Mouse (Mus musculus) skeletal muscle tissue, adult 2 months (tissue): Measurements from ENCODE around the gene Hrh1.
A peak's percentile ranks its signal among the peaks of the same experiment; 100 is the strongest.

Source experiments
- DNase-seq: peaks from one replicate; pipeline ENCODE4 v3.0.0-alpha.2; 2012; ENCODE audit warnings: low read depth, low spot score

Hrh1 gene

DNA sequence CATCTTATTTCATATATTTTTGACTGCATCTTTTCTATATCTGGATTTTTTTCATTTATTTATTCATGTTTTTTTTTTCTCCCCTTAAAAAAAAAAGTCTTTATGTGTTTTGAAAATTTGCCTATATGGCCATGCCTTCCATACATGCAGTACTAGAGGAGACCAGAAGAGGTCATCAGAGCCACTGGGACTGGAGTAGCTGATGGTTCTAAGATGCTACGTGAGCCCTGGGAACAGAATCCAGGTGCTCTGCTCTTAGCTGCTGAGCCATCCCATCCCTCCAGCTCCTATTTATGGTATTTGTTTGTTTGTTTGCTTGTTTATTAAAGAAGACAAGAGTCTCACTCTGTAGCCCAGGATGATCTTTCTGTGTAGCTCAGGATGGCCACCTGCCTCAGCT lies 8.9 kb downstream of the Hrh1 start:
- no peak for DNase-seq

DNA sequence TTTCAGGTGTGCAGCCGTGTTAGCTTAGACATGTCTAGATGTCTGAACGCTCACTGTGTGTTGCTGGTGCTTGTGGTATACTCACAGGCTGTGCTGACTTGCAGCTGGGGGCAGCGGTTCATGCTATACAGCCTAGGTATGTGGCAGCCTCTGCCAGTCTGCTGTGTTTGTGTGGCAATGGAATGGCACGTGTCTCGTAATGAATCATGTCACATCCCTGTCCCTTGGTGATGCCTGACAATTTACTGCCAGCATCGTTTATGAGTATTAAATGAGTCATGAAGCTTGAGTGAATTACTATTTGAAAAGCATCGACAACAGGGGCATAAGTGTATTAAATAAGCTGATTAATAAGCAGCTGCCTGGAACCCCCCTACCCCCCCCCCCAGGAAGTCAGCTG lies 9.3 kb downstream of the Hrh1 start:
- DNase-seq: no peak

DNA sequence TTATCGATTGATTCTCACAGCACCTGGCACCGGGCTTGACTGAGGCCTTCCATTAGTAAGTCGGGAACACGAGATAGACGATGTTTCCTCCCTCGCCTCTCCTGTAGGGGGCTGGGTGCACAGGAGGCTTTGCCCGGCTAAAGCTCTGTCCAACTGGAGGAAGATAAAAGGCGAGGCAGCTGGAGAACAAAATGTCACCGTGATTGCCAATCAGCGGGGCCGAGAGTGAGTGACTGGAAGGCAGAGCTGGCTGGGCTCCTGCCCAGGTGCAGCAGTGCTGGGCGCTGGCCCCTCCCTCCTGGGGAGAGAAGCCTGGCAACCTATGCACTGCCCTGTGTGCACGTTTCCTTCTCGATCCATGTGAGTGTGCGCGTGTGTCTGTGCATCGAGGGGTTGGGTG lies 10.5 kb downstream of the Hrh1 start:
- DNase-seq: no peak

- DNase-seq: no peak
These were observed 14.2 kb downstream of the Hrh1 start for GRCm38 (mm10) chr6:114411913-114412312.

GRCm38 (mm10) chr6:114414510-114414909 lies 16.8 kb downstream of the Hrh1 start:
- DNase-seq: no peak

DNA sequence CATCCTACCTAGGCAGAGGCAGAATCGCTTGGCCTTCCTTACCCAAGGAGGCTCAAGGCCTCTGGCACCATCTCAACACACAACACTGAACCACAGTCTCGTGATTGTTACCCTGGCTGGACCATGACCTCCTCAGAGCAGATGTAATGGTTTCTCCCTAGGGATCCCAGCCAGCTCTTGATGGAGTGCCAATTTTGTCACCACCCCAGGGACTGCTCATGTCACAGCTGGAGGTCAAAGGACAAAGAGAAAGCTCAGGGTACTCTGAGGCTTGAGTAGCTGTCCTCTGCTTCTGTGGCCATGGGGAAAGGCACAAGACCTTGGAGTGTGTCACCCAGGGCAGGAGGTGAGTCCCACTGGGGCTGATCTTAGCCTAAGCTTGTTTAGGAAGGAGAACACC lies 20.3 kb downstream of the Hrh1 start:
- DNase-seq: peak; percentile 28

- no peak for DNase-seq
These were observed 23.3 kb downstream of the Hrh1 start for GRCm38 (mm10) chr6:114421061-114421460.

GRCm38 (mm10) chr6:114423051-114423676 lies 25.4 kb downstream of the Hrh1 start:
- no peak for DNase-seq

- no peak for DNase-seq
These were observed 27.6 kb downstream of the Hrh1 start for GRCm38 (mm10) chr6:114425343-114425742.

DNA sequence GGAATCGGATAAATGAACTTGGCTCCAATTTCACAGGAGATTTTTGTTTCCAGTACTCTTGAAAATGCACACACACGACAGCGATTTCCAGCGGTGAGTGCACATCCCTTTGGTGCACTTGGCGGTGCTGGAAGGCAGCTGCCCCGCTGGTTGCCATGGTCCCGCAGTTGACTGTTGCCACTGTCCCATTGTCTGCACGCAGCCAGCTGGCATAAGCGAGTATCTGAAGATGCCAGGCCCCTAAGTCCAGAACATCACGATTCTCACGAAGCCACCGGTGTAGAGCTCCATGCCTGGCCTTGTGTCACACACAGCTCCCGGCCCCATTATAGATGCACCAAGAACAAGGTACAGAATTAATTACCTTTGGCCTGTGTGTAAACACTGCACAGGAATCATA lies 29.9 kb downstream of the Hrh1 start:
- no peak for DNase-seq

DNA sequence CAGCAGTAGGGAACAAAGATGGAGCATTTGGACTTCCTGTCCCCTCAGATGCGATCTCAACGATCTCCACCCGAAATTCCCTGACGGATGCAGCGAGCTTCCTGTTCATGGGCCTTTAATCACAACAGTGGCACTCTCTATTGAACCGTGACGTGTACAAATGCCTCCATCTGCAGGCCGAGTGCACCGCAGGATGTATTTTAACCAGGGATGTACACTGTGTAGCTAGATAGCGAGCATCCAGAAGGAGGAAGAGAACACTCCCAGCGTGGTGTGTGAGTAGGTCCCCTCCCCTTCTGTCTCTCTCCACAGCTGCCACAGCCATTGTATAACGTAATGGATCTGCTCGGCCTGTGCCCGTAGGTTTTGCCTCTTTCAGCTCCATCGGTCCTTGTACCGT lies 31.1 kb downstream of the Hrh1 start:
- no peak for DNase-seq

- no peak for DNase-seq
These were observed 34.9 kb downstream of the Hrh1 start for GRCm38 (mm10) chr6:114432591-114432990.

DNA sequence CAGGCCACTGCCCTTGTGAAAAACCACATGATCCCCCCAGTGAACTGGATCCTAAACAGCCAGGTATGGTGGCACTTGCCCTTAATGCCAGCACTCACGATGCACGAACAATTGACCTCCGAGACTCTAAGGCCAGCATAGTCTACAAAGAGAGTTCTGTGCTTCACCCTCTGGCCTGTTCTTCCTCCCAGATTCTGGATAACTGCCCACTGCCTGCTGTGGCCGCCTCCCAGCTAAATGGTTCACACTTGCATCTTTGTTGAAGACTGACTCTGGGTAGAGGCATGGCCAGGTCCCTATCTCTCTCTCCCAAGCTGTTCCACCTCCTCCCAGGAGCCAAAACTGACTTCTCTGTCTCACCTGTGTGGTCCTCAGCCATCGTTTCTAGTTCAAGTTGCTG lies 36.8 kb downstream of the Hrh1 start:
- DNase-seq: no peak

DNA sequence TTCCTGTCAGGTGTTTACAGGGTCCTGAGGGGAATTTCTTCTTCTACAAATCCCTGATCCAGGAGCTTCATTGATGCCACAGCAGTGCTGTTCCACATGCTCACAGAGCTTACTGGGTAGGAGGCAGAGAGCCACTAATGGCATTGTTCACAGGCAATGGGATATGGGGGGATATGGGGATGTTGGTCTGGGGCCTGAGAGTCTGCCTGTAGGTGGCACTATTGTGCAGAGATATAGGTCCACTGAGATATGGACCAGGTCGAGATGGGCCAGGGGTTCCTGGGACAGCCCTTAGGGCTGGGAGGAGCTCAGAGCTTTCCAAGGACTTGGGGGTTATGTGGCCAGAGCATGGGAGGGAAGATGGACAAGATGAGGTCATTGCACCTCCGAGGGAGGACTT lies 42.6 kb downstream of the Hrh1 start:
- no peak for DNase-seq

GRCm38 (mm10) chr6:114440788-114441453 lies 43.2 kb downstream of the Hrh1 start:
- no peak for DNase-seq

- DNase-seq: no peak
These were observed 46.6 kb downstream of the Hrh1 start for GRCm38 (mm10) chr6:114444247-114444844.

GRCm38 (mm10) chr6:114444976-114445375 lies 47.2 kb downstream of the Hrh1 start:
- no peak for DNase-seq

GRCm38 (mm10) chr6:114448888-114449287 lies 51.2 kb downstream of the Hrh1 start:
- peak; percentile 46 for DNase-seq

- no peak for DNase-seq
These were observed 57.5 kb downstream of the Hrh1 start for GRCm38 (mm10) chr6:114455267-114455666.

DNA sequence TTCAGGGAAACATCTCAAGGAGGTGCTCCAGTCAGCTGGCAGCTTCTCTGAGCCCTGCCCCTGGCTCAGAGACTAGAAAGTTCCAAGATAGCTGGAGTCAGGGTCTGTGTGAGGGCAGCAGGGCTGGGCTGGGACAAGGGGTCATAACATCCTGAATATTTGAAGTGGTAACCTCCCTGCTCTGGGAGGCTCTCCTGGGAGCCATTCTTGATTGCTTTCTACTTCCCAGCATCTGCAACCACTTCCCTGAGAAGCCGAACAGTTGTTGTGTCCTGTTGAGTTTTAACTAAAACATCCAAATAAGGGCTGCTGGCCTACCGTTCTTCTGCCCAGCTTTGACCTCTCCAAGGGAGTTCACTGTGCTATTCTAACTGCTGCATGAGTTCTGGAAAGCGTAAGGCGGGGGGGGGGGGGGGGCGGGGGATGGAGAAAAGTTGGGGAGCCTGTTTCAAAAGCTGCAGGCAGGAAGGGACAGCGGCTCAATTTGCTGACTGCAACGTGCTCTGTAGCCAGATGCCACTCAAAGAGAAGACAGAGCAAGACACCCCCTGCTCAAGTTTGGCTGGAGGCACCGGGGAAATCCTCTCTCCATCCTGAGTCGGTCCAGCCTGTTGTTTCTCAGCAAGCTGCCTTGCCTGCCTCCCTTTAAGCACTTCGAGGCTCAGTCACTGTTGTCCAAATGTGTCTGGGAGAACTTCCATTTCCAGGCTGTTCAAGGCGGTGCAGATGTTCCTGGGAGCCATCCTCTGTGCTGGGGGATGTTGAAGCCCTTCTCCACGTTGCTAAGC lies 58.7 kb downstream of the Hrh1 start:
- DNase-seq: peak; percentile 52

DNA sequence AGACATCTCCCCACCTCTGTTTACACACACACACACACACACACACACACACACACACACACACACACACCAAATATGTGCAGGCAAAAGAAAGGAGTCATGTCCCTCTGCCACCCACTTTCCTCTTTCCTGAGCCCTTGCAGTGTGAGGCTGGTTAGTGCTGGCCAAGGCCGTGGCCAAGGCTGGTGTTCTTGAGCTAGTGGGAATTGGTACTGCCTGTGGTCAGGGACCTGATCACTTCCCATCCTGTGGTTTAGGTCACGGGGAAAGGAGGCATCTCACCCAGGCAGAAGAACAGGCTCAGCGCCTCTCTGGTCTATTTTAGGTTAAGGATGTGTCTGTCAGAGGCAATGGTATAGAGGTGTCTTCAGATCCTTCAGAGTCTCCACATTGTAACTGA lies 59.6 kb downstream of the Hrh1 start:
- DNase-seq: no peak

DNA sequence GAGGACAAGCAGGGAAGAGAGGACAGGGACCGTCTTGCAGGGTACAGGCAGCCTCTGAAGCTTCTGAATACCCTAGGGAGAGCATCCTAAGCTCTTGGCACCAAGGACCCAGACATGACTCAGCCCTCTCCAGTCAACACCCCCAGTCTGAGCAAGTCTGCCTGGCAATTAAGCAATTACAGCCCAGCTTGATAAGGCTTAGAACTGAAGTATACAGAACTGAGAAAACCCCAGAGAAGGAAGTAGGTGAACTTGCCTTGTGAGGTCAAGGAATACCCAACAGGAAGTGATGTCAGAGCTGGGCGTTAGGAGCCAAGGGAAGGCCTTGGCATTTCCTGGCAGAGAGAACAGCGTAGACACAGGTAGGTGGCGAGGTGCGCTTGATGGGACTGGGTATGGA lies 60.5 kb downstream of the Hrh1 start:
- DNase-seq: peak; percentile 24
